Mouse (Mus musculus) T-helper 1 cell (primary cell): ENCODE measurements around the gene Utrn.

Source experiments
- in situ Hi-C: fragments of 300-600 bp; cut with MboI, MseI; formaldehyde crosslinking; loops from one replicate; pipeline ENCODE4 v1.15.1; 2025; ENCODE audit warnings: high pct_unique_total_duplicates

The Utrn gene

DNA sequence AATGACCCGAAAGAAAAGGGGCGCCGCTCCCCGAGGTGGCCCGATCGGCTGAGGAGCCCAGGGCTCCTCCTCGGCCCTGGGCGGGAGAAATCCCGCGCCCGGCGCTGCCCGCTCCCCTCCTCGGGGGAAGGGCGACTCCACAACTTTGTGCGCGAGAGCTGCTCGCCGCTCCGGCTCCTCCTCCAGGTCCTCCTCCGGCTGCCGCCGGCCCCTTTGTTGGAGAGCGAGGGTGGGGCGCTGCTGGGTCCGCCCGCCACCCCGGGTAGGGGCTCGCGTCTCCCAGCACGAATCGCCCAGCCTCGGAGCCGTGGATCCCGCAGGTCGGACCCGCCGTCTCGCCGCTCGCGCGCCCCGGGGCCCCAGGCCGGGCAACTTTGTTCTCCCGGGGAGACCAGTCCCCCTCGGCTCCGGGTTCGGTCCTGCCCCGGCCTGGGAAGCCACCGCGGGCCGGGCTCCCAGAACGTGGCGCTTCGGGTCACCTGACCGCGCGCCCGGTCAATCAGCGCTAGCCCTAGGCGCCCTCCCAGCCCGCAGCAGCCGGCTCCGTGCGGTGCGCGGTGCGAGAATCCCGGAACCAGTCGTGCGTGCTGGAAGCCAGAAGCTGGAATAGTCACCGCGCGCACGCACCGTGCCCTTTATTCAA lies at the start of gene Utrn:
Utrn (minus strand) TSS at position 337 of the 643 bp plus-strand sequence.
- in situ Hi-C loops = no loop called here

DNA sequence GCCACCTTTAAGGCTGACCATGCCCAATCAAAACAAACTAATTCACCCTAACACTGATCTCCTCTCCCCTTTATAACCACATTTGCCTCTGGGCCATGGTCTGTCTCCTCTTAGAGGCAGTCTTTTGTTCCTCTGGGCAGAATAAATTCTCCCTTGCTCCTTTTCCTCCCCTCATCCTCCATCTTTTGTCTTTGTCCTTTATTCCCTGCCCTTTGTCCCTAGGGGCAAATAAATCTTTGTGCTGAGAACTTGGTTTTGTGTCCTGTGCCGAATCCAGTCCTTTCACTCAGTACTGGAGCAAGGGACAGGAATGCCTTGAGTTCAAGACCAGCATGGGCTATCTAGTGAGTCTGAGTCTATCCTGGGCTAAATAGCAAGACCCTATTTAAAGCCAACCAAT lies 48.5 kb upstream of the Utrn start:
- in situ Hi-C loops = no loop called here

DNA sequence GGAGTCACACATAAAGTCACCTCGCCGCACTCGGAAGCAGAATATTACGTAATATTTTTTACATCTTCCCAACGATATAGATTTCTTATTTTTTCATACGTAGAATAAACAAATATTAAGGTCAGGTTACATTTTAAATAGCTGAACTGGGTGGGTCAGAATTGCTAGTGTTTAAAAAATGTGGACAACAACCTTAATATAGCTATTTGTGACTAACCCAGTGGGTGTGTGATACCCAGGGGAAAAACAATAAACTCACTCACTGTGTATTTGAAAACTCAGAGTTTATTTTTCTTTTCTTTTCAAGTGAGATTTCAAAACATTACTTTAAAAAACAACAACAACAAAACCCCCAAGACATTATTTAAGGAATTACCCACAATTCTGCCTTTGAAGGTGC lies 47.2 kb upstream of the Utrn start:
- in situ Hi-C loops = no loop called here

DNA sequence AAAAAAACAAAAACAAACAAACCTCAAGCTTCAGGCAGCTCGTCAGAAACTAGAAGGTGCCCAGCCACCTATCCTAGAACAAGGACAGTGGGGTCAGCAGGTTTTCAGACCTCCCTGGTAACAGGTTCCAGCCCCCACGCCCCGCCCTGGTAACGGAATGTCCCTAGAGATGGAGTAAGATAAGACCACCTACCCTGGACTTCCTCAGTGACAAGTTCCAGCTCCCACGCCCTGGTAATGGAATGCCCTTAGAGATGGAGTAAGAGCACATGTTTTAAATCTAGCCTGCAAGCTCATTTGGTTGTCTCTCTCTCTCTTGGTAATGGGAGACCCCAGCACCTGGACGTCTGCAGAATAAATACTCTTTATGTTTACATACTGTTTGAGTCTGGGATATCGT lies 46.7 kb upstream of the Utrn start:
- in situ Hi-C loops = no loop called here

DNA sequence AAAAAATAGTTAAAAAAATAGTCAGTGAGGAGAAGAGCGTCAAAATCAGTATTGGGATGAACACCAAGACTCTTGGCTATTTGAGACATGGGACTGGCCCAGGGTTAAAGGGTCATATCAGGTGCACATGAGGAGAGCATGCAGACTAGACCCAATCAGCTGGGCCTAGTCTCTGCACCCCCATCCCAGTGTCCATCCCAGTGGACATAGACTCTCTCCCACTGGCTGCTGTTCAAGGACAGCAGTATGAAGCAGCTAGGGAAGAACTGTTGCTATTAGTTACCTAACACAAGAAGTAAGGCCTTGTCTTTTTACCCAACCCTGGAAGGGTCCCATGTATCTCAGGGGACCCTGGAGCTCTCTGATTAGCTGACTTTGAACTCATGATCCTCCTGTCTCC lies 45.0 kb upstream of the Utrn start:
- in situ Hi-C loops = no loop called here

DNA sequence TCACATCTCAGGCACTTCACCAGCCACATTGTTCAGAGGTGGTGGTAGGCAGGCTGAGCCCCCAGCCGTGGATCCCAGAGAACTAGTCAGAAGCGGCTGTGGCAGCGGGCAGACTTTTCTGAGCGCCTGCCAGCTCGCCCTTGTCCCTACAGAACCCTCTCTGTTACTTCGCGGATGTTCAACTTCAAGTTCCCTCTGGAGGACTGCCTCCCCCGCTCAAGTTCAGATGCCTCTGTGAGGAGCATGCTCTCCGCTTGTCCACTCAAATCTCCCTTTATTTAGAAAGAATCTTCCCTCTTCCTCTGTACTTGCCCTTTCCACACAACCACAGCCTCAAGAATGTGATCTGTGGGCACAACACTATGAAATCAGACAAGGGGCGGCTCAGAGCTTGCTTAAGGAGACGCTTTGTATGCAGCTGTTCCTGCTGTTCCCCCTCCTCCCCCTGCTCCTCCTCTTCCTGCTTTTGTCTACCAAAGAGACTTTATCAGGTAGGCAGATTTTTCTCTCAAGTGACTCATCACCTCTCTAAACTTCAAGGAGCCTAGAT lies 42.9 kb upstream of the Utrn start:
- in situ Hi-C loops = no loop called here

DNA sequence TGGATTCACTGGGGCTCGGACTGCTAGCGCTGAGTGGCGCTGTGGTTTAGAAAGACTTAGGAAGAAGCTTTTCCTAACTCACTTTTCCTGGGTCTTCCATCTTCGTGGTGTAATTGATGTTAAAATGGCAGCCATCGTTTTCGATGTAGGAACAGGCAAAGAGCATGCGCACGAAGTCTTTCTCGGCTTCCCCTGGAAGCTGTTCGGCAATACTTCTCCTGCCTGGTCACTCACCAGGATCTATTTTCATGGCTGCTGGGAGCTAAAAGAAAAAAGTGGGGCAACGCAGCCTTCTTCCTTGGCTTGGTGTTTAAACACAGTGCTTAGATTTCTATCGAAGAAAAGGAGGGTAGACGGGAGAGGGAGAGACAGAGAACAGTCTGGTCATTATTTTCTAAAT lies 42.3 kb upstream of the Utrn start:
- in situ Hi-C loops = no loop called here

DNA sequence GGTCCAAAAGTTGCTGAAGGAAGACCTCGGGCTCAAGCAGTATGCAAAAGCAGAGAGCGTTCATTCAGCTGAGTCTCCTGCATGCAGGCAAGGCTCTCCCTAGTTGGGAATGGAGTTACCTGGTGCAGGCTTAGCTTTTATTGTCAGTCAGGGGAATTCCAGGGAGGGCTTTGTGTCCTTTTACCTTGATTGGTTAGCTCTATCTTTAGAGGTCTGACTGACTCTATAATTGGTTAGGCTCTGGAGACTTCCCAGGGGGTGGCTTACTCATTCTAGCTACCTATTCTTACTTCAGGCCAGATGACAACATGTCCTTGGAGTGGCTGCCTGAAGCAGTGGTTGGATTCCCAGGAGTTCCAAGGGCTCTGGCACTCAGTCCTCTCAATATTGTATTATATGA lies 40.7 kb upstream of the Utrn start:
- in situ Hi-C loops = no loop called here

DNA sequence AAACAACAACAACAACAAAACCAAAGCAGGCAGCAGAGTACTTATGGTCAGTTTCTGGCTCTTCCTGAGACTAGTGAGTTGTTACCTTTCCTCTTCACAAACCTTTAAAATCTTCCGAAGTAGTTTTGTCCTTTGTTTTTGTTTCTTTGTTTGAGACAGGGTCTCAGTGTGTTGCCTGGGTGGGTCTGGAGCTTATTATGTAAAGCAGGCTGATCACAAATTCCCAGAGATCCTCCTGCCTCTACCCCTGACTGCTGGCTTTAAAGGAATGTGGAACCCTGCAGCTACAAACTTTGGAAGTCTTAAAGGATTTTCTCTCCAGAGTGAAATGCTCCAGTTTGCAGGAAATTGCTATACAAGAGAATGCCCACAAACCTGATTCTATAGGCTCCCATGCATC lies 40.0 kb upstream of the Utrn start:
- in situ Hi-C loops = no loop called here

DNA sequence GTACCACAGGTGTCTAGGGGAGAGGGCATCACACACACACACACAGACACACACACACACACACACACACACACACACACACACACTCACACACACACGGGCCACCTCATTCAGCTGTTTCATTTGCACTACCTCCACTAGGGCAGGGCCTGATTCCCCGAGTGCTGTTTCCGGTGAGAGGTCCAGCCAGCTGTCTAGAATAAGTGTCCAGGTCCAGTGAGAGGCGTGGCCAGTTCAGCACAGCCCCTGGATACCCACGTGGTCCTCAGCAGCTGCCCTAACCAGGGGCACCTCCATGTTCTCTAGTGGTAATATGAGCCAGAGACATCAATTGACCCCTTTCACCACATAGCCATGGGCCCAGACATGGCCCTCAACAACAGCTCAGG lies 35.0 kb upstream of the Utrn start:
- in situ Hi-C loops = no loop called here

DNA sequence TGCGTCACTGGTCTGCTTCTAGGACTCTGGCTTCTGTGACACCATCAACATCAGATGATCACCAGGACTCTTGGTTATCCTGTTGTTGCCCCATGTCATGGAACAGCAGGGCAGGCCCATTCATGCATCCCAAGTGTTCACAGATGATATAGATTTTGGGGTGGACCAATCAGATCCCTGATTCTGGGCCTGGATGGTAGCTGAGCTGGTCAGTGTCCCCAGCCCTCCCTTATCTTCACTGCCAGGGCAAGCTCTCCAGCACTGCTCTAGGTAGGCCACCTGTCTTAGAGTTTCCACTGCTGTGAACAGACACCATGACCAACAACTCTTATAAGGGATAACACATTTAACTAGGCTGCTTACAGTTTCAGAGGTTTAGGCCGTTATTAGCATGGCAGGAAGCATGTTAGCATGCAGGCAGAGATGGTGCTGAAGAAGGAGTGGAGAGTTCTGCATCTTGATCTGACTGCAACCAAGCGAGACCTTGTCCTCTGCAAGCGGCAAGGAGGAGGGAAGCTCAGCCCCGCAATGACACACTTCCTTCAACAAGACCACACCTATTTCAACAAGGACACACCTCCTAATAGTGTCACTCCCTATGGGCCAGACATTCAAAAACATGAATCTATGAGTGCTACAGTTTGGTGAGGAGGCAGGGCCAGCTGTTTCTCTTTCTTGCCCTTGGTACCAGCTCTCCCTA lies 34.4 kb upstream of the Utrn start:
- in situ Hi-C loops = no loop called here

DNA sequence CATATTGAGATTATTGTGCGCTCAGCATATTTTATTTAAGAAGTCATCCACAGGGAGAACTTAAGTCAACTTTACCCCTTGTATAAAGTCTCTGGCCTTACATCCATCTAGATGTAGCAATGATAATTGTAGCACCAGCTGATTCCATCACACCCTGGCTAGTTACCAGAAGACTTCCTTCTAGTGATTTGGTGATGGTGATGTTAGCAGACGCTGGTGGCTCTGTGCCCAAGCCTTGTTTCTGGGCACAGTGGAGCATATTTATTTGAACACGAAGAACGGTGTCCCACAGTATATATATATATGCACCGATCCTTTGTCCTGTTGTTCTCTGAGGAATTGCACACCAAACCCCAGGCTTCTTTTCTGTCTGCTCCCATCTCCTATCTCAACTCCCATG lies 30.7 kb upstream of the Utrn start:
- in situ Hi-C loops = loop anchor here (10.0 kb wide), 1 partner anchor 935 kb away; no protein-coding TSS in a partner anchor

DNA sequence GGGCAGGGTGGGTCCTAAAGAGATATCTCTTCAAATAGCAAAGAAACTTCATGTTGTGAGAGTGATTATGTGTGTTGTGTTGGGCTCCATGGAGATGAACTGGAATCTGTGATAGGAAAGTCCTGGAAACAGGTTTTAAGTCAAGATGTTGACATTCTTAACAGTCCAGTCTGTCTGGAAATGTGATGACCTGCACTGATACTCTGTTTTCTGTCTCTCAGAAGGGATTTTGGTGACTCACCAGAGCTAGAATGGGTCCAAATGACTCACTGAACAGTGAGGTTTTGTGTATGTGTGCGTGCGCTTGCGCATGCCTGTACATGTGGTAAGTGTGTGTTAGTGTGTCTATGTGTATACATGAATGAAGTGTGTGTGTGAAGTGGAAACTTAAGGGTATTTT lies 24.2 kb upstream of the Utrn start:
- in situ Hi-C loops = loop anchor here (10.0 kb wide), 1 partner anchor 941 kb away; no protein-coding TSS in a partner anchor

DNA sequence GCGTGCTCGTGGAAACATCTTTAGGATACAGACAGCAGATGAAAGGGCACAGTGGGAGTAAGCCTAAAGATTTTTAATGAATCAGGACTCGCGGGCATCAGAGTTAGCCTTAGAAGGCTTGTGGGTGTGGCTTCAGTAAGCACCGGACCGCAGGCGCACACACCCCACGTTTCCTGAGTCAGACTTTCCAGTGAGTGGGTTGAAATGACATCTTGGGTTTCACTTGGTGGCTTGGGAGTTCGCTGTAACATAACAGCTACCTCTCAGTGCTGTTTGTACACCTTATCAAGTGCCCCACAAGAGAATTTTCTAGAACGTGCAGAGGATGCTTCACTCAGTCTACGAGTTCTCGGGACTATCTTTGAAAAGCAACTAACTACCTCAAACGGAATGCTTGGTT lies 19.2 kb upstream of the Utrn start:
- in situ Hi-C loops = loop anchor here (10.0 kb wide), 1 partner anchor 286 kb away; the partner anchor contains the start of gene Zc2hc1b

DNA sequence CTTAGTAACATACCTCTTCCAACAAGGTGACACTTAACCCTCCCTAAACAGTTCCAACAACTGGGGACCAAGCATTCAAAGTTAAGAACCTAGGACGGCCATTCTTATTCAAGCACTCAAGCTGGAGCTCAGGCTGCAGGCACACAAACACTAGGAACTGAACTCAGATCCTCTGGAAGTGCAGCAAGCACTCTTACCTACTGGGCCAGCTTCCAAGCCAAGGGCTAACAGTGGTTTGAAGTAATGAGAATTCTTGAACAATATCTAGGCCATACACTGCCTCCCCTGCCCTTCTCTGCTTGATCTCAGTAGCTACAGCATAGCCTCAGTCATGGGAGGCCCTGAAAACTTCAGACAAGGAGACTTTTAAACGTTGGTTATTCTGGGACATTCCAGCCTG lies 18.6 kb upstream of the Utrn start:
- in situ Hi-C loops = loop anchor here (10.0 kb wide), 1 partner anchor 287 kb away; the partner anchor contains the start of gene Zc2hc1b

DNA sequence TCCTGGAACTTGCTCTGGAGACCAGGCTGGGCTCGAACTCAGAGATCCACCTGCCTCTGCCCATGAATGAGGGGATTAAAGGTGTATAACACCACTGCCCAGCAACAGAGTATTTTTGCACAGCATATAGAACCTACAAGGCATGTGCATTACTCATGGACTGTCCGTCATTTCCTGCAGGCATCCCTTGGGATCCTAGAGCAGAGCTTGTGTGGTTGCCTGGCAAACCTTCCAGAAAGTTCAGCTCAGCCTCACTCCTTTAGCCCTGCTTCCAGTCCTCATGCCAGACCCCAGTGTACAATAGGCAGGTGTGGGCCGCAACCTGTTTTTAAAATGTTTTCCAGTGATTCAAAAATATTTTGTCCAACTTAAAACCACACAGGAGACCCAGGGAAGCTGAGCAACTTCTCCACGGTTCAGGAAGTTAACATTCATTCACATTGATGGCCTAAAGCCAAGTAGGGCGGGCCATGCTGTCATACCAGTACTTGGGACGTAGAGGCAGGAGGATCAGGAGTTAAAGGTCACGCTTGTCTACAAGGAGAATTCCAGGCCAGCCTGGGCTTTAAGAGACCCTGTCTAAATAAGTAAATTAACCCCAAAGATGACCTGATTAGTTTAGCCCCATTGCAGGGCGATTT lies 15.3 kb upstream of the Utrn start:
- in situ Hi-C loops = loop anchor here (10.0 kb wide), 1 partner anchor 290 kb away; the partner anchor contains the start of gene Zc2hc1b

DNA sequence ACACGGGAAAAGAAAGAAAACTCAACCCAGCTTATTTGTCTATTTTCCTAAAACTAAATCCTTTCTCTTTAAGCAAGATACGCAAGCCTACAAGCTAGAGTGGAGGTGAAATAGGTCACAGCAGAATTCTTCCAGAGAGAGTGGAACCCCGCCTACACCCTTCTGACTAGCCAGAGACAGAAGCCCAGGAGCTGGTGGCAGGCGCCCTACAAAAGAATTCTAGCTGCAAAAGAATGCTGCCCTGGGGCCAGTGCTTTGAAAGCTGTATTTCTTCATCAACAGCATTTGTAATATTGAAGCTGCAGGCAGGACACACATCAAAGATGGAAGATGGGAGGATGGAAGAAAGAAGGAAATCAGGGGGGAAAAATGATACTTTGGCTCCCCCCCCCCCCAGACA lies 12.7 kb upstream of the Utrn start:
- in situ Hi-C loops = loop anchor here (10.0 kb wide), 1 partner anchor 293 kb away; the partner anchor contains the start of gene Zc2hc1b

DNA sequence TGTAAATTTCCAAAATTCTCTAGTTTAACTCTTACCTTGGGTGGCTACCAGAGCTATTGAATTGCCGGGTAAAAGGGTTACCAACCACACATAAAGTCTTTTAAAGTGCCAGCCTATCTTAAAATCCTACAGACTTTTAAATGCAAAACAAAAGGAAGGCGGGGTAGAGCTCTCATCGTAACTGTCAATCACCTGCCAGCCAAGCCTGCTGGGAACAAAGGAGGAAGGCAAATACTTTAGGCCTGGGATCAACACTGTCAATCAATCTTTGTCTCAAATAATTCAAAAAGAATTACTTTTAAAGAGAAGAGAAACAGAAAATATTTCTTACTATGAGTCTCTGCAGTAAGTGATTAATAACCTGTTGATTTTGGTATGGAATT lies 10.1 kb upstream of the Utrn start:
- in situ Hi-C loops = no loop called here

DNA sequence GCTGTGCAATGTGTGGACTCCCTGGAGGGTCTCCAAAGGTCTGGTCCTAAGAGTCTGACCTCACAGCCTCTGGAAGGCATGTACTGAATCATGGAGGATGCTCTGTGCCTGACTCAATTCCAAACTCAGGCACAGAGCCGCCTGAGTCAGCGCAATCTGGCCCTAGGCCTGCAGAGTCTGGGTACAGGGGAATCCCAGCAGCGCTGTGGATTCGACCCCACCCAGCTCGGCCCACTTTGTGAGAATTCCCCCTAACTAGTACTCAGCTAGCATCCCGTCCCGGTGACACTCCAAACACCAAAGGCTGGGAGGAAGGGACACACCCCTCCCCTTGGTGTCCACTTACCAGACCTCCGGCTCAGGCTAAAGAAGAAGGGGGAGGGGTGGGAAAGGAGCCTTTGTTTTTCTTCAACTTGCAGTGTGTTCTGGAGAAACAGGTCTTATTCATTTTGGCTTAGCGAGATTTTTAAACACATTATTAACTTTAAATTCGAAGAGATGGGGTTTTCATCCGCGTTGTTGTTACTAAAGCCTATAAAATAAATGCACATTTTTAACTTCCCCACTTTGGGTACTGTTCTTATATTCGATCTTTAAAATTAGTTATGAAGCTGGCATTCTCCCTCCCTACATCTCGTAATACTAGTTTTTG lies 9.6 kb upstream of the Utrn start:
- in situ Hi-C loops = no loop called here

DNA sequence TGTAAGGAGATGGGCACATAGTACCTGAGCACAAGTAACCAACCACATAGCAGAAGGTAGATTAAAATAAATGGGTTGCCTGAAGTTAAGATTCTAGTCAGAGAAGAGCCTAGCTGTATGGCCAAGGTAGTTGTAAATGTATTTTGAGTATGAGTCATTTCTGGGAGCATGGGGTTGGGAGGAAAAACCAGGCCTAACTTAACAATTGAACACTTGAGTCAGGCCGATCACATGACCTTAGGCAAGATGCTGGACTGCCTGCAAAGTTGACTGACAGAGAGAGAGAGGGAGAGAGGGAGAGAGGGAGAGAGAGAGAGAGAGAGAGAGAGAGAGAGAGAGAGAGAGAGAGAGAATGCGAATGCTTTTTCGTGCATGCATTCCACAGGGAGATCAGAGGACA lies 7.3 kb upstream of the Utrn start:
- in situ Hi-C loops = no loop called here

DNA sequence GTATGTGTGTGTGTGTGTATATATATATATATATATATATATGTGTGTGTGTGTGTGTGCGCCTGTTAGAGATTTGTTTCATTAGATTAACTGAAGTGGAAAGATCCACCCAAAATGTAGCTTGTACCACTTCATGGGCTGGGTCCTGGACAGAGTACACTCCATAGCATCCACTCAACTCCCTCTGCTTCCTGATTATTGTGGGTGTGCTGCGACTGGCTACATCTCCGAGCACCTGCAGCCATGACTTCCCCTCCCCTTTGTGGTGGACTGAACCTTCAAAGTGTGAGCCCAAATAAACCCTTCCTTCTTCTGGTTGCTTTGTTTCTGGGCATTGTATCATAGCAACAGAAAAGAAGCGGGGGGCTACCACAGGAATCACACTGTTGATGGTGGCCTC lies 6.2 kb upstream of the Utrn start:
- in situ Hi-C loops = no loop called here
